Comparison of ENCODE assay signal across 25 mouse cellular contexts in the genomic region with DNA sequence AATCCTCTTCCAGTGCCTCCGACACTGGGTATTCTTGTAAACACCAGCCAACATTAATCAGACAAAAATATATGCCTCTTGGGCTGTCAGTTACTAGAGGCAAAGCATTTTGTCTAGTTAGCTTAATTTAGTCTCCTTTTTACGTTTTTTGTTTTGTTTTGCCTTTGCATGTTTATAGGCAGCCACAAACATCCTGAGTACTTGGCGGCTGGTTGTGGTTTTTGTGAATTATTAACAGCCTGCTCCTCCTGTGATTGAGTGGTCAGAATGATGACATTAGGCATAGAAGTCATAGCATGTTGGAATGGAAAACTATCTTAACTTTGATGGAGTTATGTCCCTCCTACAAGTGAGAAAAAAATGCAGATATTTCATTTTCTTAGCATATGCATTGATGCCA. TPM values are rescaled to one million over a fixed set of nuclear protein-coding genes. Genes with fewer than 3 reads are reported as not detected.
DNase-seq lines count a peak whose midpoint lies in the region; ATAC-seq and TF ChIP-seq lines count a peak whose summit lies in the region.
"Had no signal": no experiment of that assay in that cellular context is flagged by ENCODE, and none has a peak within 500 bp of the region (broad histone marks: within the 10 kb centered on the region; RNA-seq: fewer than 3 reads in every experiment).

No protein-coding gene starts in this region.

- no peaks in the 10 kb centered on the region for H3K36me3 ChIP-seq in liver, adult 2 months (ENCODE audit: control insufficient read depth, insufficient read depth, low read length)
- H3K36me3 ChIP-seq in liver, postnatal 0 days (replicated peaks; ENCODE audit: insufficient read depth, low read length), result no peaks in the 10 kb centered on the region
- H3K36me3 ChIP-seq: embryonic facial prominence, embryonic 12.5 days; embryonic facial prominence, embryonic 15.5 days; hindbrain, embryonic 12.5 days had no signal

- H3K27ac ChIP-seq in liver, adult 2 months (replicated peaks; ENCODE audit: insufficient read depth, low read depth, low read length), result no peak overlapping the region
- H3K27ac ChIP-seq in liver, postnatal 0 days (ENCODE audit: low read depth), result no peak overlapping the region
- H3K27ac ChIP-seq: embryonic facial prominence, embryonic 12.5 days; embryonic facial prominence, embryonic 15.5 days; gastrocnemius, adult 2 months; hindbrain, embryonic 12.5 days had no signal

- H3K9ac ChIP-seq in liver, adult 2 months (ENCODE audit: low read depth, low read length), result no peak overlapping the region
- H3K9ac ChIP-seq in liver, postnatal 0 days (replicated peaks), result no peak overlapping the region
- H3K9ac ChIP-seq: embryonic facial prominence, embryonic 12.5 days; embryonic facial prominence, embryonic 15.5 days; forebrain, postnatal 0 days; hindbrain, embryonic 12.5 days had no signal

- 48% methylated on average over 3 of the region's 3 CpGs for WGBS in liver, adult 2 months
- WGBS in liver, postnatal 0 days (ENCODE audit: insufficient replicate concordance), result 66% methylated on average over 3 of the region's 3 CpGs

- H3K4me3 ChIP-seq in liver, adult 2 months (ENCODE audit: insufficient read depth, low read depth, low read length), result no peak overlapping the region
- no peak overlapping the region for H3K4me3 ChIP-seq in liver, postnatal 0 days (ENCODE audit: low read depth, low read length)
- H3K4me3 ChIP-seq: embryonic facial prominence, embryonic 12.5 days; embryonic facial prominence, embryonic 15.5 days; gastrocnemius, adult 2 months; hindbrain, embryonic 12.5 days had no signal

- no peaks in the 10 kb centered on the region for H3K79me2 ChIP-seq in liver, adult 2 months (ENCODE audit: control insufficient read depth, insufficient read depth, low read length)

- no peak for TF ChIP-seq POLR2A in liver, adult 2 months (IDR thresholded peaks at IDR 0.05; ENCODE audit: extremely low read depth, insufficient read depth, low read length)

- peak; percentile 65 for DNase-seq in kidney, adult 9 months
- no peak for DNase-seq in kidney, adult 18-20 months
- peak; percentile 43 for DNase-seq in liver, adult 2 months (ENCODE audit: extremely low read depth, low read depth, low spot score)
- DNase-seq in liver, postnatal 0 days, result no peak
- peak; percentile 16 to 27 for DNase-seq in kidney, postnatal 36 days
- DNase-seq in yolk sac, embryonic 10.5 days (ENCODE audit: low spot score), result peak; percentile 10
- DNase-seq: adrenal gland, adult 2 months; adrenal gland, postnatal 14 days; cerebellum, adult 11 months; cerebellum, adult 2 months; cerebellum, adult 9-11 months; cerebellum, postnatal 25 days; forebrain, postnatal 0 days; gastrocnemius, adult 2 months; gastrocnemius, postnatal 14 days; heart, adult 11 months had no signal

- no peak for TF ChIP-seq CTCF in liver, adult 2 months (IDR thresholded peaks at IDR 0.05; ENCODE audit: low read depth, low read length)
- TF ChIP-seq CTCF in liver, postnatal 0 days (IDR thresholded peaks at IDR 0.05; ENCODE audit: low read depth), result no peak

- H3K4me1 ChIP-seq in liver, adult 2 months (ENCODE audit: control insufficient read depth, insufficient read depth, low read length), result no peaks in the 10 kb centered on the region
- H3K4me1 ChIP-seq in liver, postnatal 0 days (ENCODE audit: insufficient read depth), result no peaks in the 10 kb centered on the region
- H3K4me1 ChIP-seq: embryonic facial prominence, embryonic 12.5 days; embryonic facial prominence, embryonic 15.5 days; hindbrain, embryonic 12.5 days had no signal

- no peaks in the 10 kb centered on the region for H3K27me3 ChIP-seq in liver, adult 2 months (ENCODE audit: control insufficient read depth, insufficient read depth, low read length)
- H3K27me3 ChIP-seq in liver, postnatal 0 days (ENCODE audit: insufficient read depth, low read length), result no peaks in the 10 kb centered on the region
- H3K27me3 ChIP-seq: embryonic facial prominence, embryonic 12.5 days; embryonic facial prominence, embryonic 15.5 days; hindbrain, embryonic 12.5 days had no signal

- TF ChIP-seq EP300 in liver, postnatal 0 days (IDR thresholded peaks at IDR 0.05; ENCODE audit: low read depth), result no peak

- no peak for ATAC-seq in liver, postnatal 0 days
- ATAC-seq: CD4-positive, CD25-positive, alpha-beta regulatory T cell, adult 4 months; forebrain, embryonic 14.5 days; forebrain, postnatal 0 days had no signal

- no peaks in the 10 kb centered on the region for H3K9me3 ChIP-seq in liver, postnatal 0 days (ENCODE audit: low read length)
- H3K9me3 ChIP-seq: embryonic facial prominence, embryonic 12.5 days; embryonic facial prominence, embryonic 15.5 days; hindbrain, embryonic 12.5 days had no signal

- no peak overlapping the region for H3K4me2 ChIP-seq in liver, postnatal 0 days (ENCODE audit: low read depth, low read length)
- H3K4me2 ChIP-seq: embryonic facial prominence, embryonic 12.5 days; embryonic facial prominence, embryonic 15.5 days; heart, embryonic 11.5 days; hindbrain, embryonic 12.5 days had no signal

RNA-seq across cellular contexts. Expression of a gene that starts 2.6 kb away (rescaled TPM):
- total RNA-seq in liver, adult 2 months (2014; rRNA removed), result 1.0 TPM in 2 replicates
- 0.51 and 1.2 TPM in 2 replicates for polyA plus RNA-seq in liver, adult 2 months (2012; rRNA removed)
- 0.31 and 0.38 TPM in 2 replicates for polyA plus RNA-seq in liver, postnatal 0 days (2015; fragmentation: Nextera tagmentation; extraction: Ambion mirVana)
- total RNA-seq: common myeloid progenitor, adult 5-6 weeks; hematopoietic stem cell, adult 5-6 weeks; MEL had no signal
- polyA plus RNA-seq: CD4-positive, CD25-positive, alpha-beta regulatory T cell, adult 4 months had no signal

RNA-seq across cellular contexts. Expression of a gene that starts 49.0 kb away (rescaled TPM):
- total RNA-seq in liver, adult 2 months (2014; rRNA removed), result 3.3 and 3.6 TPM in 2 replicates
- polyA plus RNA-seq in liver, adult 2 months (2012; rRNA removed), result 1.7 and 2.0 TPM in 2 replicates
- polyA plus RNA-seq in liver, postnatal 0 days (2015; fragmentation: Nextera tagmentation; extraction: Ambion mirVana), result 5.3 and 5.8 TPM in 2 replicates

Comparison
In these comparisons a context has a peak if more than half of its experiments do, and no peak if none do; other contexts are left out.
1. DNase-seq: peak in kidney, adult 9 months (single experiment), liver, adult 2 months (single experiment), kidney, postnatal 36 days (2 of 2) and yolk sac, embryonic 10.5 days (single experiment); none in kidney, adult 18-20 months (single experiment) and liver, postnatal 0 days (single experiment).